Mouse (Mus musculus) cerebellum, adult (tissue): ENCODE results near the gene Umad1.

Experiments used
- ATAC-seq: cut with Nextera tagmentation; 2 replicates; pipeline ENCODE4 v1.9.2; 2017; ENCODE audit warnings: mild to moderate bottlenecking, moderate library complexity, mixed read lengths; ENCODE audit not compliant: insufficient number of reproducible peaks, low FRiP score, low TSS enrichment

Umad1 gene

DNA sequence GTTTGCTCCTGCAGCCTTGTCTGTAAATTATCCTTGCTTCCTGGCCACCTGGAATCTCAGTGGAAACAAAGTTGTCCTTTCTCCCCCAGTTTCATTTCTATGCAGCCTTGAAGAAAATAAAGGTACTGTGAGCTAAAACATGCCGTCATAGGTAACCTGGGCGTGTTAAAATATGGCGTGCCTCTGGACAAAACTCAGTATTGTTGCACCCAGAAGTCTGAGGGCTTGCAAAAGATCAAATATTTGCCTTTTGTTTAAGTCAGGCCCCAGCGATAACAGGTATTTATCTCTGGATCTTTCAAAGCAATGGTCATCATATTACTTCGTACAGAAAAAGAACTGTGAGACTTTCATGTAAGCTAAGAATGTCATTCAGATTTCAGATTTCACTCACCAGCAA is 206.9 kb downstream of the Umad1 start:
- no peak for ATAC-seq

DNA sequence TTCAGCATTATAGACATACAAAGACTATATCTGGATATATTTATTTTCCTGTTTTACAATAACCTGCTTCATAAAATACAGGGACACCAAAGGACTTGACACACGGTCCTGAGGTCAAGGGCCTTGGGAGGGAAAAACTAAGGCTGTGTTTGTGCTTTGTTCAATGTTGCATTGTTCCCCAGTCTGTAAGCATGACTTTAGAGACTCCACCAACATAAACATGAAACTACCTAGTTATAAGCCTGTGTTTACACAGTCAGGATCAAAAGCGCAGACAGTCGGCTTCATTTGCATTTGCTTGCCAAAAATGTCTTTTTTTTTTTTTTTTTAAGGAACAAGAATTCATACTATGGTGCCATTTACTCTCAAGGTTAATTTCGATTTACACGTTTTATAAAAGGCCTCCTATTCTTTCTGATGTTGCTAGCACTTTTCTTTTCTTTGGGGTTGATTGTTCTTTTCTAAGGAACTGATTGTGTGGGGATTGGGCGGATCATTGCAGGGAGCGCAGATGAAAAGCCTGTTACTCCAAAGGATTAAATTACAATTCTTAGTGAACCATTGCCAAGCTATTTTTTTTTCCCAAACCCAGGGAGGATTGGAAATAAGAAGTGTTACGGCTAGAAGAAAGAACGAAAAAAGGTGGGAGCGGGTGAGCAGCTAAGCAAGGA is 208.7 kb downstream of the Umad1 start:
- no peak for ATAC-seq

GRCm38 (mm10) chr6:8469918-8470317 is 210.8 kb downstream of the Umad1 start:
- ATAC-seq: no peak

GRCm38 (mm10) chr6:8472125-8472524 is 213.0 kb downstream of the Umad1 start:
- no peak for ATAC-seq

DNA sequence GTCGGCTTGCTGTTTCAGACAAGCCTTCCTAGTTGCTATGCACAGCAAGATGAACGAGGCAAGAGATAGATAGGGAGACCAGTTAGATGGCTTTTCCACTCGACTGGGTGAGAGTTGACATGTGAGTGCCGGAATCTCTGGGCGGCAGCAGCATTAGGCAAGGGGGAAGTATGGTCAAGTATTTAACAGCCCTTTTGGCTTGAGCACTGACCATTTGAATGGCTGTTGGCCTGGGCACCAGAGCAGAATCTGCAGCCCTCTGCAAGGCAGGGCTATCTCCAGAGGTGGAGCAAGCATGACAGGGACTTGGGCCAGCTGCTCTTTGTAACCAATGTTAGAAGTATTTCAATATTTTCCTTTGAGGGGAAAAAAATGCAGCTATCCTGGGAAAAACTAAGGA is 213.8 kb downstream of the Umad1 start:
- no peak for ATAC-seq

DNA sequence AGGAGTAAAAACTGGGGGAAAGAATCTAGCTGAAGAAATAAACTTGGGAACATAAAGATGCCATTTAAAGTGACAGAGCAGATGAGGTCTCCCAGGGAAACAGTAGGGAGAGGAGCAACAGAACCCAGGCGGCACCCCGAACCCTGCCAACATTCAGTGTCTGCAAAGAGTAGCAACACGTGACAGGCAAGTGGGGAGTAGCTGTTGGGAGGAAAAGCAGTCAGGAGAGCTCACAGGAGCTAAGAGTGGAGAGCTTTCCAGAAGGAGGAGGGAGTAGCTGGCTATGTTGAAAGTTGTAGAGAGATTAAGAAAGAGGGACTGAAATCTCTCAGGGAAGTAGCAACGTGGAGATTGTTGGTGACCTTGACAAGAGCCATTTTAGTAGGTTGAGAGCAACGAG is 214.4 kb downstream of the Umad1 start:
- ATAC-seq: no peak

GRCm38 (mm10) chr6:8474316-8474715 is 215.2 kb downstream of the Umad1 start:
- no peak for ATAC-seq

GRCm38 (mm10) chr6:8474820-8475219 is 215.7 kb downstream of the Umad1 start:
- ATAC-seq: no peak

GRCm38 (mm10) chr6:8479176-8479575 is 220.1 kb downstream of the Umad1 start:
- ATAC-seq: no peak

GRCm38 (mm10) chr6:8484437-8485275 is 225.6 kb downstream of the Umad1 start:
- no peak for ATAC-seq

DNA sequence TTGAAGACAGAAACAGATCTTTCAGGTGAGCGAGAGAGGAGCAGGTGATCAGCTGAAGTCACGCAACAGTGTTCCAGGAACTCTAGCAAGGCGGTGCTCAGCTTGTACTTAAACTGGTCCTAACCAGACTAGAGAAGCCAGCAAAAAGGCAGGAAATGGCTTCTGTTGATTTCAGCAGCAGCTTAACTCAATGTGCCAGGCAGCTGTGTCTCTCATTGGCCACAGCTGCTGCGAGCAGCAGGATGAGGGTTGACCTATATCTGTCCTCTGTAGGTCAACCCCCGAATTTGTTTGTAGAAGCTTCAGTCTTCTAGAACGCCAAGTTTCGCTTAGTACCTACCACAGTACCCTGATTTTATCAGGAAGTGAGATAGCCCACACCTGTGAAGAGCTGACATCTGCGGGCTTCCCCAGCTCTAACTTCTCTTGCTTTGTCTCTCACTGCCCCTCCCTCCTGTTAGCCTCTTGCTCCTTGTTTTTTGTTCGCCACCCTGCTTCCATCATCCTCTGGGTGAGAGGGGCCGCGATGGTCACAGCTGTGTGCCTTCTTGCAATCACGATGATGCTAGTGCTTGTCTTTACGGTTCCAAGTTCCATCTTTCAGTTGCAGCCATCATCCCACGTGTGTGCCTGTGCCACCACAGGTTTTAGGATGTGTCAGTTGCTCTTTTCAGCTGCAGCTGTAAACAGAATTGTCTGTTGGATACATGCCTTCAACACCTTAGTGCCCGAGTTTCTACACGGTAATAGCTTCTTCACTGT is 226.5 kb downstream of the Umad1 start:
- no peak for ATAC-seq

DNA sequence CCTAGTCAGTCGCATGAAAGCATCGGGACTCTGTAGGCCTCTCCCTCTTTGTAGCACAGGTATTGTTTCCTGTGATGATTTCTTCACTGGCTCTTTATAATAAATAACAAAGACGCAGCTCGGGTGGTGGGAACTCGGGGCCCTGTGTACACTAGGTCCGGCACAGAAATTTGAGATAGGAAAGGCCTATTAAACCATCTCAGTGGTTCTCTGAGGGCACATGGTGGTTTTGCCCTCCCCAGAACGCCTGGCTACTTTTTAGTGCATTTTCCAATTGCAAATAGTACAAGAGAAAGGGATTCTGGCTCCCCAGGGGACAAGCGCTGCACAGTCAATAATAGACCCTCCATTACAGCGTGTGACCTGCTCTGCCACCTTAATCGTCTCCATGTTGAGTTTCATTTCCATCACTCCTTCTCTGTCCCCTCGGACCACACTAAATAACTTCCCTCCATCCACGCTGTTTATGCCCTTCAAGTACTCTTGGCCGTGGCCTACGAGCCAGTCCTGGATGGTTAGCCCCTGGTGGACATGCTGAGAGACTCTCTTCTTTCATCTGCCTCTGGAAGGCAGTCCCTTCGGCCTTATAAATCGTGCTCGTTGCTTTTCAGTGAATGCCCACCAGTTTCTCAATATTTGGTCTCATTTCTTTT is 227.4 kb downstream of the Umad1 start:
- no peak for ATAC-seq

- ATAC-seq: no peak
Observed at GRCm38 (mm10) chr6:8487044-8487853, 228.2 kb downstream of the Umad1 start.

DNA sequence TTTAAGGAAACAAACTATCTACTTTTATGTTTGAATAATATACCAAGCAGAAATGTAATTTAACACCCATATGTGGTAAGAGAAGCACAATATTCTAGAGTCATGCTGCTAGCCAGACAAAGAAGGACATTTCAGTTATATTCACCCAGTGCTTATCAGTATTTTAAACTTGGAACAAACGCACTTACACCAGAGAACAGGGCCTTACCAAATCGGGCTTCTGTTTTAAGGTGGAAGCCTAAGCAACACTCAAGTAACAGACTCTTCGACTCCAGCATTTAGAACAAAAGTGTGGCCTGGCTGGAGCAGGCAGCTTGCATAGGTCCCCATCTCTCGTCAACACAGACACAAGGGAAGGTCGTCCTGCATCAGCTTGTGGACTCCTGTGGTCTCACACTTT is 229.2 kb downstream of the Umad1 start:
- no peak for ATAC-seq

GRCm38 (mm10) chr6:8489266-8489665 is 230.2 kb downstream of the Umad1 start:
- no peak for ATAC-seq

- ATAC-seq: no peak
Observed at GRCm38 (mm10) chr6:8489938-8490585, 231.0 kb downstream of the Umad1 start.

- ATAC-seq: no peak
Observed at GRCm38 (mm10) chr6:8492248-8492647, 233.2 kb downstream of the Umad1 start.

DNA sequence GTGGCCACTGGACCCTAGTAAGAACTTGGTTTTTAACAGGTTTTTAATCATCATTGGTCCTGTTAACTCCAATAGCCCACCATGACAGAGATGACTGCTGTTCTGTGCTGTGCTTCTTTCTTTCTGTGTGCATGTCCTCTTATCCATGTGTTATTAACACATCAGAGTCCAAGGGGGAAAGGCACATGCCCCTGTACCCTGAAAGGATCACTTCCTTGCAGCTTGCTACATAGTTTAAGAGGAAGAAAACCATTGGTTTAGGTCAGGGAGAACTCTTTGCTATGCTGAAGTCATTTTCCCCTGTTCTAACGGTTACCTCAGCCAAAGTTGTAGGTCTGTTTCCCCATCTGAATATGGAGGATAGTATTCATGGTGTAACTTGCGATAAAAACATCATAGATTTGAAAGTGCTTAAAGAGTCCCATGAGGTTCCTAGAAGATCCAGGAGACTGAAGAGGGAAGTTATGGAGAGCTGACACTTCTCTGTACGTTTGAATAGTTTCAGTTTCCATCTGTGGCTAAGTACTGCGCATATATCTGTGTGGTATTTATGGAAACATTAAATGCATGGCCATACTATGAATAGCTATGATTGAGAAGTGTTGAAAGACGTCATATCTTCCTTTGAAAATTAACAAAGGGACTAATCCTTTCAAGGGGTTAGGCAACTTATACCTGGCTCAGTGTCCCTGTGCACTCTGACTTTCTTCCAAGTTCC is 236.2 kb downstream of the Umad1 start:
- no peak for ATAC-seq

DNA sequence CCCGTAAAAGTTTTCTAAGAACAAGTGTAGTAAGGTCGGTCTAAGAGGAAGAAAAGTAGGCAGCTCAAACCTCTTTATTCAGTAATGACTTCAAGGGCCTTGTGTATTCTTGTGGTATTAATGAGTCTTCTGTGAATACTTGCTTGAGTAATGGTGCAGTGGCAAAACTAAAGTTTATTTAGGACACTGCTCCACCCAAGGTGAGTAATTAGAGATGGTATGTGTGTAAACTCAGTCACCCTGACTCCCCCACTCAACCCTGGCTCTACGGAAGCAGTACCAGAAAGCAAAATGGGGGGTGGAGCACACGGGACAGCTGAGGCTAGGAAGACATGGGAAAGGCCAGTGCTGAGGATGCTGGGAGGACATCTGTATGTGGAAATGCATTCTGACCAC is 236.7 kb downstream of the Umad1 start:
- ATAC-seq: no peak
